Mouse (Mus musculus): ENCODE data around the gene Tas1r1.

GRCm38 (mm10) chr4:152068166-152068724 lies 29.9 kb upstream of the Tas1r1 start:
- TF ChIP-seq CTCF (IDR thresholded peaks at IDR 0.05; ENCODE audit: control insufficient read depth, insufficient read depth, insufficient read length) (no peak), FOSL1 (IDR thresholded peaks at IDR 0.05; ENCODE audit: insufficient read depth, low read length, poor library complexity, severe bottlenecking) (no peak), USF1 (IDR thresholded peaks at IDR 0.05; ENCODE audit: low read depth) (no peak)
